Mouse (Mus musculus): ENCODE measurements around the gene Igfl3. TPM values are rescaled to one million over a fixed set of nuclear protein-coding genes. Genes with fewer than 3 reads are reported as not detected.

The Igfl3 gene
- total RNA-seq (2021) = not detected

DNA sequence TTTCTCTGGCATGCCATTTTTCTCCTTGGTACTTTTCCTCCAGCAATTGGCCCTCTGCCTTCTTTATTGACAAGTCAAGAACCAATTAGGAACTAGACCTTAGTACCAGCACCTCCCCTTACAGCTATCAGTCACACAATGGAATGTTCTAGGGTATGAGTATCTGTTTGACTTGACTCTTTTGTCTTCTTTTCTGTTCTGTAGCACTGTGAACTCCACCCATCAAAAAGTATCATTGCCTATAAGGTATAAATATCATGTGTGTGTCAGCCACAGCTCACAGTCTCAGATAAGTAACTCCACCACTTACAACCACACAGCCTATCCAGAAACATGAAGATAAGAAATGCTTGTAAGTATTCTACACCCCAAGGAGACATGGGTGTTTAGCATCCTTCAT is at the start of gene Igfl3:
Igfl3 (plus strand) TSS at position 301 of the 400 bp plus-strand sequence.
- intact Hi-C loops (cut with DNase I) = no loop called here

DNA sequence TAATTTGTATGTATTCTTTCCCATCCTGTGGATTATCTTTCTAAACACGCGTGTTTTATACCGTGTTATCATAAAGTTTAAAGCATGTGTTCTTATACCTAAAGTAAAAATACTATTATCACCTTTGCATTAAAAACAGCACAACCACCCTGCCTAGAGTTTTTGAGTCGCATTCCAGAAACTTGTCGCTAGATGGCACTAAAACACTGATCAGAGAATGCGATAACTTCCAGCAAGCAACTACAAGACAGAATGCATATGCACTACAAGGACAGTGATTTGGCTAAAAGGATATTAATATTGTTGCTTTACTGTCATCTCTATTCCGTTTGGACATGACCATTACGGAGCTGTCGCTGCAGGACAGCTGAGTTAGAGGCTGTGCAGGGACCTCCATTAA is 34.6 kb downstream of the Igfl3 start:
- intact Hi-C loops (cut with DNase I) = loop anchor here (10.0 kb wide), 1 partner anchor 664 kb away; the partner anchor contains the start of gene Pglyrp1
- DNase-seq (ENCODE audit: extremely low spot score in 1 of 2, low spot score in 2 of 2) = peak in 1 of 2 experiments; percentile 0

More for the DNA sequence above, at the start of gene Igfl3:
- DNase-seq (ENCODE audit: extremely low spot score in 1 of 2, low spot score in 2 of 2) = no peak

DNA sequence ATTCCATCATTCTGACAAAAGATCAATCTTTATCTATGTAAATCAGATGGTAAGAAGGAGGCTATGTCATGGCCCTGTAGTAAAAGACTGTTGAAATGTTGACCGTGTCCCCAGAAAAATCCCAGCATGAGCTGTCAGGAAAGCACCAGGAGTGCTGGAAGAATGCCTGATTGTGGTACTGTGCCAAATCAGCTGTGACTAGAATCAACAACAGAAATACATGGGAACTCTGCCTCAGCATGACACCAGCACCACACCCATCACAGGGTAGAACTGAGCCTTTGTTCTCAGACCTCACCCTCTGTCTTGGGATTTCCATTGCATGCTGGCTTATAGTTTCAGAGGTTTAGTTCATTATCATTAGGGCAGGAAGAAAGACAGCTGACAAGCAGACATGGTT is 38.4 kb downstream of the Igfl3 start:
- intact Hi-C loops (cut with DNase I) = loop anchor here (10.0 kb wide), 1 partner anchor 660 kb away; the partner anchor contains the start of gene Pglyrp1
- DNase-seq (ENCODE audit: extremely low spot score in 1 of 2, low spot score in 2 of 2) = no peak

Other genes starting within 250 kb of the Igfl3 start
- gene Ceacam11, start 204.4 kb upstream of the Igfl3 start, total RNA-seq (2021) = not detected
- not detected for gene Ceacam13, start 166.6 kb upstream of the Igfl3 start, total RNA-seq (2021)
- not detected for gene Ceacam12, start 110.6 kb upstream of the Igfl3 start, total RNA-seq (2021)
- not detected for gene Mill1, start 68.9 kb downstream of the Igfl3 start, total RNA-seq (2021)
- gene Psg18, start 178.5 kb downstream of the Igfl3 start, total RNA-seq (2021) = not detected